Mouse (Mus musculus) cerebellum, postnatal 25 days (tissue): ENCODE results near the gene Rdh19.
A peak's percentile ranks its signal among the peaks of the same experiment; 100 is the strongest.
"Not testable (repeated sequence)": the region's sequence is repeated elsewhere in the genome, so short reads cannot be mapped to it uniquely, and the experiment has no call there.

Experiments
- DNase-seq, 2 experiments: peaks; one replicate each; pipeline ENCODE4 v3.0.0; 2021; ENCODE audit warnings: mixed read lengths in 2 of 2

The Rdh19 gene

DNA sequence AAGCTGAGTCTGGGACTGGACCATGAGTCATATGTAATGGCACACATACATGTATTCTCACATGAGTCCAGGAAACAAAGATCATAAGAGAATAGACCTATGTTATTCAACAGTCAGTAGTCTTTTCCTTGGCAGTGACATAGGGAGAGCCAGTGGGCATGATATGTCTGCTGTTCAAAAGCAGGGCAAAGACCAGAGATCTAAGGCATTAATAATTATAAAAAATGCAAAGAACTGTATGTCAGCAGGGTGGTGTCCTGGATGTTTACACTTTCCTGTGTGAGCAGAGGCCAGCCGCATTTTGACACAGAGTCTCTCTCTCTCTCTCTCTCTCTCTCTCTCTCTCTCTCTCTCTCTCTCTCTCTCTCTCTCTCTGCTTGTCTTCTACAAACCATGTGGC lies at the start of gene Rdh19:
Gene Rdh19 (plus strand): TSS at position 301 of the 400 bp plus-strand sequence.
- DNase-seq = no peak

DNA sequence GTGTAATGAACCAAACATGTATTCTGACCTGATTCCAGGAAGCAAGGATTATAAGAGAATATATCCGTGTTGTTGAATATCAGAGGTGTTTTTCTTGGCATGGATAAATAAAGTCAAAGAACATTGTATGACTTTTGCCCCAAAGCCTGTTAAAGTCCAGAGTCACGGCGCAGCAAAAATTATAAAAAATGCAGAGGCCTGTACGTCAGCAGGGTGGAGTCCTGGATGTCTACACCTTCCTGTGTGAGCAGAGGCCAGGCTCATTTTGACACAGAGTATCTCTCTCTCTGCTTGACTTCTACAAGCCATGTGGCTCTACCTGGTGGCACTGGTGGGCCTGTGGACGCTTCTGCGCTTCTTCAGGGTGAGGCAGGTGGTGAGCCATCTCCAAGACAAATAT lies 48.8 kb upstream of the Rdh19 start, which contains the start of gene Rdh16:
Gene Rdh16 (plus strand): TSS at position 262 of the 400 bp plus-strand sequence.
- DNase-seq = no peak

DNA sequence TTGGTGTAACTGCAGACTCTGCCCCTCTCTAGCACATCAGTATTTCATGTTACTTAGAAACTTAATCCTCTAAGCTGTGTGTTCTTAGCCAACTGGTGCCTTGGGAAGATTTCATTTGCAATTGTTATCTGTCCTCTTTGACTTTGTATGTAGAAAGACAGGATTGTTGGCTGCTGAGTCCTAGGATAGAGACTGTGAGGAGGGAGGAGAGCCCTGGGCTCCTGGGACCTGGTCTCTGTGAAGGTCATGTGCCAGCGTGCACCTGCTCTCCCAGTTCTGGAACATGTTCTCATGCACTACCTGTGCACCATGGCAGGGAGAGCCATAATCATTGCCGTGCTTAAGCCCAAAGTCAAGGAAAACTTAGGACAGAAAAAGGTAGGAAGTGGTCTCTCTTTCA lies 48.1 kb upstream of the Rdh19 start:
- DNase-seq = no peak

DNA sequence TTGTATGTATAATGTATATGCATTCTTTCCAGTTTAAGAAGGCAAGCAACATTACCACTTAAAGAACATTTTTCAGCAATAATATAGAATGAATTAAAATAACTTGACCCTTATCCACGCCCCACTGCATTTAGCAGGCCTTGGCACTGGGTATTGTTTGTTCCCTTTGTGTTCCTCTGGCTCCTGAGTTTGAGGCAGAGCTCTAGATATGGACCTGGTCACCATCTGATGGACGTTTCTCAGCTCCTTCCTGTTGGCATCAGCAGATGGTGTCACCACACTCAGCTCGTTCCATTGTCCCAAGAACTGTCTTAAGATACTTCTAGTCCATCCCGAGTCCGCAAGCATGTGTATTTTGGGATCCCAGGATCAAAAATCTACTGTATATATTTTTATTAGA lies 47.5 kb upstream of the Rdh19 start:
- no peak for DNase-seq

DNA sequence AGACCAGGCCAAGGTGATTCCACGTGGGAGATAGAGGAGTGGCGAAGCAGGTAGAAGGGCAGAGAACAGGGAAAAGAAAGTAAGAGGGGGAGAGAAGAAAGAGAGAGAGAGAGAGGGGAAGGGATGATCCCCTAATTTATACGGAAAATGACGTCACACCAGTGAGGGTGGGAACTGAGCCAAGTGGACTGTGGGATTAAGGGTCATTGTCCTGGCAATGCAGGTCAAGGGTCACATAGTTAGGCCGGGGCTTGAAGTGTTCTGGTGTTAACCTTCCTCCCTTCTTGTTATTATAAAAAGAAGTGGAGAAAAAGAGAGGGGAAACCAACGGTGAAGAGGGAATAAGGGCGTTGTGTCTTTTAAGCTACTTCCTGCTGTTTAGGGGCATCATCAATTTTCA lies 45.3 kb upstream of the Rdh19 start:
- no peak for DNase-seq

DNA sequence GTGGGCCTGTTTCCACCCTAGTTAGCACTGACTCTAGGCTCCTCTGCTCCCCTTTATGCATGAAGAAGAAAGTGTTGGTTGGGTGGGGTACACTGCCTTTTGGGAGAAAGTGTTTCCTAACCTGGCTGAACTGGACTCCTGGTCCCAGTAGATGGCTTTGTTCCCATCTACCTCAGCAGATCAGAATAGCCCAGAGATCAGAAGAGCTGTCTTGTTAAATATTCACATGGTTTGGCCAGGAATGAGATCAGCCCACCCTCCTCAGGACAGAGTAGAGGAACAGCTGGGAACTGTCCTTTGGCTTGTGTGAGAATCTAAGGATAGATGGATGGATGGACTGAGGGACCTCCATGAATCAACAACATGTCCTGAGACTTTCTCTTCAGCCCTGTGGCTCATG lies 33.8 kb upstream of the Rdh19 start:
- DNase-seq = no peak

DNA sequence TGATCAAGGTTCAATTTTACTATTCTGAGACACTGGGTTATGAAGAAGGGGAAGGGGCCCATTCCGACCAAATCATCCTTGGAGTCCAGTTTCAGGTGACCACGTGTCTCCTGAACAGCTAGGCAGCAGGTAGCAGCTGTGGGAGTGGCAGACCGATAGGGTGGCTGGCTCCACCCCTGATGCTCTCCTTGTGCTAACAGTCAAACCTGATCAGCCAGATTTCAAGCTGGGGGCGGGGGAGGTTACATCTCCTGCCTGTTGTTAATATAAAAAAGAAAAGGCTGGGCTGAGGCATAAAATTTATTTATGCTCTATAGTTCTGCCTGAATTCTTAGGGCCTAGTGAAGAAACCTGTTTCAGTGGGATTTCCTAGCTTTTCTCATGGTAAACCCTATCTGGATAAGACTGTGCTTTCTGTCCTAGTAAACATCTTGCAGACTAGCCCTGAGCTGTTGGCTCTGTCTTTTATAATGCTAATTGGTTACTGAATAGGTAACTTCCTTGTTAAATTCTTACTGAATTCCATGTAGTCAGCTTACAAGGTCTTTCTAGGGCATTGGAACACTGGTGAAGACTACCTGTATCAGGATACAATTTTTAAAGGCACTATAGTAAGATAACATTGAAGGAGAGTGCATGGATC lies 32.3 kb upstream of the Rdh19 start:
- DNase-seq = not testable (repeated sequence)

DNA sequence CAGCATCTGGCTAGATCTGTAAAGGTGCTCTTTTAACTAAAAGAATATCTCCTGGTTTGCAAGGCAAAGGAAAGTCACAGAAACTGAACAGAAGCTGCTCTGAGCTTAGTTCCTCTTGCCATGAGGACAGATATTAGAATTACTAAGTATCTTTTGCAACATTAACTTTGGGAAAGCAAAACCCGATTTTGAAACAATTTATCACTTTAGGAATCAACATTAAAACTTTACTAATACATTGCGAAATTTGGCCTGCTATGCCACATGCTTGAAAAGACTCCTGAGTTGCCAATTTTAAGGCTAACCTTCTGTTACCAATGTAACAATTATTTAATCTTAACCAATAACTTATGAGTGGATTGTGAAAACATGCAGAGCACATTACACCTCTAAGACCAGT lies 27.9 kb upstream of the Rdh19 start:
- DNase-seq = not testable (repeated sequence)

DNA sequence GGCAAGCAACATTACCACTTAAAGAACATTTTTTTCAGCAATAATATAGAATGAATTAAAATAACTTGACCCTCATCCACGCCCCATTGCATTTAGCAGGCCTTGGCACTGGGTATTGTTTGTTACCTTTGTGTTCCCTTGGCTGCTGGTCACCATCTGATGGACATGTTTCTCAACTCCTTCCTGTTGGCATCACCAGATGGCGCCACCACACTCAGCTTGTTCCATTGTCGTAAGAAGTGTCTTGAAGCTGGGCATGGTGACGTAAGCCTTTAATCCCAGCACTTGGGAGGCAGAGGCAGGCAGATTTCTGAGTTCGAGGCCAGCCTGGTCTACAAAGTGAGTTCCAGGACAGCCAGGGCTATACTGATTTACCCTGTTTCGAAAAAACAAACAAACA lies 24.3 kb upstream of the Rdh19 start:
- DNase-seq = peak in 1 of 2 experiments; percentile 26

DNA sequence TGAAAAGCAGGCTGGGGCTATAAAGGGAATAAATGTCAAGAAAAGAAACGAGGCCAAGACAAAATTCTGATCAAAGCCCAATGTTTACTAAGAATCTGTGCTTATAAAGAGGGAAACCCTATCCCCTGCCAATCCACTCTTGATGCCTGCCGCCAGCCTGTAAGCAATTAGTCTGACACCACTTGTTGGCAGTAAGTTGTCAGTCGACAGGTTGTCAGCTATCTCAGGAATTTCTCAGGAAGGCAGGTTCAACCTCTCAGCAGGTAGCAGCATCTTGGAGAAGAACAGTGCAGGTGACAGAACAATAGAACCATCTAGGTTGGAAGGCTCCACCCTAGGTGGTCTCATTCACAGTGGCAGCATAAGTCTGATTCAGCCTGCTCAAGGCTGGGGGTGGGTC lies 20.6 kb upstream of the Rdh19 start:
- peak in 1 of 2 experiments; percentile 14 for DNase-seq

DNA sequence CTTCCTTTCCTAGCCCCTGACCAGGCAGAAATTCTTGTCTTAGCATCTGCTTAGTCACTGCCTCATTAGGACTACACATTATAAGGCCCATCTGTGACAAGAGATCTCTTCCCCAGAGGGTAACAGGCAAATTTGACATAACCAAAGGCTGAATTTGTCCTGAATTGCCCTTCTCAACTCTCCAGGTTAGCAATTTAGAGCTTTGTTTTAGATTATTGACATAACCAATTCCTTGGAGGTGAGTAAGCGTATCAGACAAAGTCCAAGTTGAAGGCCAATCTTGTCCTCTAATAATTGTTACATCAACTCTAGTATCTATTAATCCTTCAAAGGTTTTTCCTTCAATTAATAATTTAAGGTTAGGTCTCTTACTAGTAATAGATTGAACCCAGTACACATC lies 15.5 kb upstream of the Rdh19 start:
- DNase-seq = not testable (repeated sequence)

DNA sequence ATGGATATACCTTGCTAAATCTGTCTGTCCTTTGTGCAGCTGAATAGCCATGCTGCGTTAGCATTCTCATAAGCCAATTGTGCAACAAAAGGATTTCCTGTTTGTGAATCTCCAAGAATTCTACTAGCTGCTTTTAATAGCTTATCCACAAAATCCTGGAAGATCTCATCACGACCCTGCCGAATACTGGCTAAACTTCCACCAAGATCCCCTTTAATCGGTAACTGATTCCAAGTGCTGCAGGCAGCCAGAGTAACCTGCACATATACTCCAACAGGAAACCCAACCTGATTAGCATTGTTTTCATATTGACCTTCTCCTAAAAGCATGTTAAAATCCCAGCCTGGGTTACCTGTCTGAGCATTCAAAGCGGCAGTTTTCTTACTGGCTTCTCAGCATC lies 14.4 kb upstream of the Rdh19 start:
- DNase-seq = no peak

DNA sequence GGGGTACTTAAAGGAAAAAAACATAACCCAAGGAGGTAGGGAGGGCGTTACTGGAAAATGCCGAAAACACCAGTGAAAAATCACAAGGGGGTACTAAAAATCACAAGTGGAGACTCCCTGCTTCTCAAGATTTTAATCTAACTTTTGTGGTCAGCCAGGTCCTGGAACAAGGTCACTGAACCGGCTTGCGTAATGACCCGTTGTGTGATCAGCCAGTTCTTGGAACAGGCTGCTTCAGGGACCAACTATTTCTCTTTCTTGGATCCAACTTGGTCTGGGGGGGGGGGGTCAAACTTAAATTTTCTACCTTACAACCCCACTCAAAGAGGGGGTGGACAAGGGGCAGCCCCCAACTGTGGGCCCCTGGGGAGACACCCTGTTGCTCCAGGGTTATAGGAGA lies 11.9 kb upstream of the Rdh19 start:
- DNase-seq = not testable (repeated sequence)

DNA sequence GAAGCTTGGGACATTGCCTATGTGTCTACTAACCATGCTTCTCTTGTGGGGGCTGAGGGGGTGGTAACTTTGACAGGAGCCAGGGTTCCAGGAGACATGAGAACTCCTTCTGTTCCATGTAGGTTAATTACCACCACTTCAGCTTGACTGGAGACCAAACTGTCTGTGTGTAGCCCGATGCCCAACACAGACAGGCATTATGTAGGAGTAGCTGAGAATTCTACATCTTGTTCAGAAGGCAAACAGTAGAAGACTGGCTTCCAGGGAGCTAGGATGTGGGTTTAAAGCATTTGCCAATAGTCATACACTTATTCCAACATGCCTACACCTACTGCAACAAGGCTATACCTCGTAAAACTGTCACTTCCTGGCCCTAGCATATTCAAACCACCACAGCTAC lies 11.2 kb upstream of the Rdh19 start:
- DNase-seq = no peak

DNA sequence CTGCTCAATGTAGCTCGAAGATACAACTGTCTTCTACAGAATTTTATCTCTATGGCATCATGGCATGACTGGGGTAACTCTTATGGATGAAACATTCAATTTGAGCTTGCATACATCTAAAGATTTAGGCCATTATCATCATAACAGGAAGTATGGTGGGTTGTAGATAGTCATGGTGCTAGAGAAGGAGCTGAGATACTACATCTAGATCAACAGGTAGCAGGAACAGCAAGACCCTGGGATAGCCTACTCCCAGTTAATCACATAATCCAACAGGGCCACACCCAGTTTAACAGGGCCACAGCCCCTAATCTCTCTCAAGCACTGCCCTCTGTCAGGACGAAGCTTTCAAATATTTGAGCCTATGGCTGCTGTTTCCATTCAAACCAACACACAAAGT lies 9.0 kb upstream of the Rdh19 start:
- DNase-seq = no peak

DNA sequence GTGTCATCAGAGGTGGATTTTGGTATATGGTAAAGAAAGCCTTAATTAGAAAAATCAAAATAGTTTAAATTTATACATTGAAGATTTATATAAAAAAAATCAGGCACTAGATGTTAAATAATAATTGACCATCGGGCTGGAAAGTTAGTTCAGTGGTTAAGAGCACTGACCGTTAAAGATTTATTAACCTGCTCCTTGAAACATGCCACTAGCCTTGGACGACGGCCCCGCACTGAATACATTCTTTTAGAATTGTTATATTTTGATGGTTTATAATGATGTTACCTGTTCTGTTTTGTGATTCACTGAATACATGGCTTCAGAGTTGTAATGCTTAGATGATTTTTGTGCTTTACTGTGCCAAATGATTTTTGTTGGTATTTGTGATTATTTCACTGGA lies 3.8 kb upstream of the Rdh19 start:
- DNase-seq = not testable (repeated sequence)

DNA sequence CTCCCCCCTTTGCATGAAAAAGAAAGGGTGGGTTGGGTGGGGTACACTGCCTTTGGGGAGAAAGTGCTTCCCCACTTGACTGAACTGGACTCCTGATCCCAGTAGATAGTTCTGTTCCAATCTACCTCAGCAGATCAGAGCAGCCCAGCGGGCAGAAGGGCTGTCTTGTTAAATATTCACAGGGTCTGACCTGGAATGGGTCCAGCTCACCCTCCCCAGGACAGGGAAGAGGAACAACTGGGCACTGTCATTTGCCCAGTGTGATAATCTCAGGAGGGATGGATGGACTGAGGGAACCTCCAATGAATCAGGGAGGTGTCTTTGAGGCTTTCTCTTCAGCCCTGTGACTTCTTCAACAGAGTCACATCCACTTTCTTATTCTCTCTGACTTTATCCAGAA lies 1.6 kb upstream of the Rdh19 start:
- no peak for DNase-seq

DNA sequence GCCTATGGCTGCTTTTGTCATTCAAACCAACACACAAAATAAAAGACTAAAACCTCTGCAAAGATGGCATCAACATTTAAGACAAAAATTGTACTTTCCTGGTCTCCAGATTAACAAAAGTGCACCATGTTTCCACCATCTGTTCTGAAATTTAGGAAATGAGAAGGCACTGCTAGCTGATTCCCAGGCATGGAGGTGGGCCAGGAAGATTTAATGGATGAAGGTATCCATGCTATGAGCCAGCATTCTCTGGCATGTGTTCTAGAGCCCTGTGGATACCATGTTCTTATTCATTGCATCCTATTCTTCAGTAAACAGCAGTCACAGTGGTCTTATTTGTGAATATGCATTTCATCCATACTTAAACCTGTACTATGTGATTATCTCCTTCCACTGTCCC lies 6.6 kb downstream of the Rdh19 start:
- DNase-seq = peak; percentile 36 to 73

DNA sequence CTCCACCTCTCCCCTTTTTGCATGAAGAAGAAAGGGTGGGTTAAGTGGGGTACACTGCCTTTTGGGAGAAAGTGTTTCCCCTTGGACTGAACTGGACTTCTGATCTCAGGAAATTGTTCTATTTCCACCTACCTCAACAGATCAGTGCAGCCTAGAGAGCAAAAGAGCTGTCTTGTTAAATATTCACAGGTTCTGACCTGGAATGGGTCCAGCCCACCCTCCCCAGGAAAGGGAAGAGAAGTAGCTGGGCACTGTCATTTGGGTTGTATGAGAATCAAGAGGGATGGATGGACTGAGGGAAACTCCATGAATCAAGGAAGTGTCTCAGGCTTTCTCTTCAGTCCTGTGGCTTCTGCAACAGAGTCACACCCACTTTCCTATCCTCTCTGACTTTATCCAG lies 15.2 kb downstream of the Rdh19 start:
- no peak for DNase-seq

DNA sequence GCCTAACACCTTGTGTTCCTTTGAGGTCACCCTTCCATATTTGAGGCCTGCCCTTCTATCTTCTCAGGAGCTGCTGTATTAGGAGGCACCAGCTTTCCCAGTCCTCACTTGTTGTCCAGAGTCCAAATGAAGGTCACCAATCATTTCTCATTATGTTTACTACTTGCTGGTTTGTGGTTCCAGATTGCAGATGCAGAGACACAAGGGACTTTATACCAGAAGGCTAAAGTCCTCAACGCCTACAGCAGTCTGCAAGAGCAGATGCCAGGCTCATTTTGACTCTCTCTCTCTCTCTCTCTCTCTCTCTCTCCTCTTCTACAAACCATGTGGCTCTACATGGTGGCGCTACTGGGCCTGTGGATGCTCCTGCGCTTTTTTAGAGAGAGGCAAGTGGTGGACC lies 16.5 kb downstream of the Rdh19 start, which contains the start of gene Rdh16f2:
Gene Rdh16f2 (plus strand): TSS at position 243 of the 400 bp plus-strand sequence.
- no peak for DNase-seq

DNA sequence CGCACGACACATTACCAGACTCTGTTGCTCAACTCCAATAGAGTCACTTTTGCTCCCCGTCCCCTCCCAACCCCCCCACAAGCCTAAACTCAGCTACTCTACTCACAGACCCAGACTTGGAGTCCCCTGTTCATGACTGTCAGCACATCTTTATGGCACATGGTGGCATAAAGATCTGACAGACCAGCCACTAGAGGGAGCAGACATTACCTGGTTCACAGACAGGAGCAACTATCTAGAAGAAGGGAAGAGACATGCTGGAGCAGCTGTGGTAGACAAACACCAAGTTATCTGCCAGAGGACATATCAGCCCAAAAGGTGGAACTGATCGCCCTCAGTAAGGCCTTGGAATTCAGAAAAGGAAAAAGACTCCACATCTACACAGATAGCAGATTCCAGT lies 22.8 kb downstream of the Rdh19 start:
- DNase-seq = no peak

DNA sequence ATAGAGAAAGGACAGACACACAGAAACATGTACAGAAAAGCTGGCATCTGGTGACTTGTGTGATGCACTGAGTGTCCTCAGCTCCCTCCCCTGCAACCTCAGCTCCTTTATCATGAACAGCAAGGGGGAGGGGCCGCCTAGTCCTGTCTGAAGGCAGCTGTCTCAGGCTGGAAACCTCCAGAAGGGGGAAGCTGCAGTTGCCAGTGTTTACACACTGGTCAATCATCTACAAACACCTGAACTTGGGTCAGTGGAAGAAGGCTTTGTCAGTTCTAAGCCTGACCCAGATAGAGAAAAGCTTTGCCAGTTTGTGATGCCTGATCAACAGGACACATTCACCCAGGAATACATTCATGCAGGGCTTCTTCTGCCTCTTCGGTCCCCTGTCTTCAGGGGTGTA lies 28.0 kb downstream of the Rdh19 start:
- no peak for DNase-seq

DNA sequence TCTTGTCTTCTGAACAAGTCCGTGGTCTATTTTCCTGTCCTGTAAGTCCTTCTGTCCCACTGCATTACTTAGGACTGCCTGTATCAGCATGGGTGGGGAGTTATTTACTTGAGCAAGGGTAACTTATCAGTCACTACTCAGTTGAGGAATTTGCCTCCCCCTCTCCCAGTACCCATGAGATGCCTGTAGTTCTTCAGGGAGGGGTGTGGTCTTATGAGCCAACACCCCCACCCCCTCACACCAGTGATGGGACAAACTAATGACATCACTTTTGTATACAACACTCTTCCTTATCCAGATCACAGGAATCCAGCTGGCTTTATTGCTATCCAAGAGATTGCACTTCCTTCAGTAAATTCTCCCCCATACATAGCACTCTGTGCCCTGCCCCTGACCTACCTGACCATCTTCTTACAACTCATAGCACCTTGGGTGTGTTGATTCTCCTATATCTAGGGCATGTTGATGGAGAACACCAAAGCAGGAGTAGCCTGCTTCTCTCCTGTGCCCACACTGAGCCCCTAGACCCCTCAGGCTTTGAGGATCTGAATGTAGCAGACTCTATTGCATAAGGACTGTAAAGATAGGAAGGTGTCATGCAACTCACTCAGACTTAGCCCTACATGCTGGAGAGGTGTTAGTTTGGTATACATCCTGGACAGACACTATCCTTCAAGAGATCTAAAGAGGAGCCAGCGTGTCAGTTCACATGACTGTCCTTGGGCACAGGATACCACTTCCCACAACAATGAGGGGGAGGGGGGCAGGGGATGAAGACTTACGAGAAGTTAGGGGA lies 28.7 kb downstream of the Rdh19 start:
- no peak for DNase-seq

DNA sequence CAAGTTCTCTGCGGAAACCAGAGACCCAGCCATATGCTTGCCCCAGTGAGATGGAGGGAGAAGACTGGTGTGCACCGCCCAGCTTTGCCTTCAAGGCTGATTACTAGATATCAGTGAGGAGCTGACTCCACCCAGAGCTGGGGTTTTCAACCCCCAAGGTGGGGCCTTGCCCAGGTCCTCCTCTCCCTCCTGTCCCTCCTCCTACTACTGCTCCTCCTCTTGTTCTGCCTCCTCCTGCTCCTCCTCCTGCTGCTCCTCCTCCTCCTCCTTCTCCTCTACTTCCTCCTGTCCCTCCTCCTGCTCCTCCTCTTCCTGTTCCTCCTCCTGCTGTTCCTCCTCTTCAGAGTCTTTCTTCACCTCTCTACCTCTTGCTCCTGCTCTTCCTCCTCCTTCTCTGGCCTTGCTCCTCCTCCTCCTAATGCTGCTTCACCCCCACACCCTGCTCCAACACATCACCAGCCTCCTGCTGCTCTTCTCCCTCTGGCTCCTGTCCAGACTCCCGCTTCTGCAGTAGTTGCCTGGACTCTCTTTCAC lies 29.5 kb downstream of the Rdh19 start:
- peak in 1 of 2 experiments; percentile 23 for DNase-seq
